Mouse (Mus musculus) spleen, adult 2 months (tissue): Measurements from ENCODE around the gene Tcf25.

ENCODE experiments used
- CTCF ChIP-seq: fragments of 200-500 bp; IDR thresholded peaks from 2 replicates; pipeline ENCODE4 v1.5.1; 2011; ENCODE audit warnings: mild to moderate bottlenecking, inconsistent platforms; ENCODE audit not compliant: insufficient read depth, insufficient read length, insufficient replicate concordance; ENCODE audit errors: extremely low read depth
- POLR2A ChIP-seq: fragments of 200-500 bp; IDR thresholded peaks from 2 replicates; pipeline ENCODE4 v1.6.1; 2011; ENCODE audit warnings: low read depth, low read length, inconsistent platforms

- TF ChIP-seq POLR2A (no peak), CTCF (no peak)
Observed at GRCm38 (mm10) chr8:123340071-123340470, 33.5 kb upstream of the Tcf25 start.
